Mouse (Mus musculus): ENCODE data around the gene Npepps.

GRCm38 (mm10) chr11:97228985-97229384, 51.5 kb downstream of the Npepps start:
- TF ChIP-seq CTCF (IDR thresholded peaks at IDR 0.05; ENCODE audit: extremely low read depth, insufficient read depth, low read length) (no peak), POLR2A (IDR thresholded peaks at IDR 0.05; ENCODE audit: extremely low read depth, insufficient read depth, low read length) (no peak)
